Mouse (Mus musculus): Measurements from ENCODE around the gene Pla2g4d. TPM values are rescaled to one million over a fixed set of nuclear protein-coding genes. Genes with fewer than 3 reads are reported as not detected.

The Pla2g4d gene
- total and polyA plus RNA-seq, 3 experiments, result not detected

GRCm38 (mm10) chr2:120268635-120269034 lies 20.4 kb downstream of the Pla2g4d start:
- H3K27ac ChIP-seq (ENCODE audit: control insufficient read depth, low read depth, low read length), result no peak overlapping the region
- H3K9ac ChIP-seq (ENCODE audit: control insufficient read depth, low read depth, low read length, poor library complexity, severe bottlenecking), result no peak overlapping the region
- H3K4me3 ChIP-seq (ENCODE audit: control insufficient read depth in 1 of 2, insufficient read depth in 1 of 2, low read depth in 2 of 2, low read length in 2 of 2), result no peak overlapping the region
- TF ChIP-seq USF2 (IDR thresholded peaks at IDR 0.05; ENCODE audit: borderline replicate concordance in 1 of 2, insufficient read depth in 1 of 2, low read depth in 1 of 2, low read length in 2 of 2), result no peak
- TF ChIP-seq MXI1 (IDR thresholded peaks at IDR 0.05; ENCODE audit: low read depth, low read length), result no peak
- TF ChIP-seq ZMIZ1 (IDR thresholded peaks at IDR 0.05; ENCODE audit: low read depth, low read length), result no peak
- no peak for TF ChIP-seq E2F4 (IDR thresholded peaks at IDR 0.05; ENCODE audit: borderline replicate concordance, low read depth, low read length)
- no peak for TF ChIP-seq MYC (IDR thresholded peaks at IDR 0.05; ENCODE audit: low read depth, low read length)
- TF ChIP-seq ETS1 (IDR thresholded peaks at IDR 0.05; ENCODE audit: low read depth, low read length), result no peak
- TF ChIP-seq TAL1 (IDR thresholded peaks at IDR 0.05; ENCODE audit: low read length), result no peak
- TF ChIP-seq MAFK (IDR thresholded peaks at IDR 0.05; ENCODE audit: borderline replicate concordance, low read depth, low read length), result no peak
- peak; percentile 35 for TF ChIP-seq SMC3 (IDR thresholded peaks at IDR 0.05; ENCODE audit: low read depth, low read length)
- TF ChIP-seq HCFC1 (IDR thresholded peaks at IDR 0.05; ENCODE audit: low read depth, low read length), result no peak
- peak; percentile 11; the same call in 1 of the 2 replicates for TF ChIP-seq RAD21 (IDR thresholded peaks at IDR 0.05; ENCODE audit: low read depth, low read length)
- peak; percentile 41 to 68 (median 62) for TF ChIP-seq CTCF (IDR thresholded peaks at IDR 0.05 in 2 of 3, conservative IDR thresholded peaks at IDR 0.05 in 1 of 3; ENCODE audit: control insufficient read depth in 1 of 3, insufficient read depth in 1 of 3, low read depth in 2 of 3, low read length in 3 of 3, poor library complexity in 1 of 3, severe bottlenecking in 1 of 3)
- peaks cover 0 to 5% of the 10 kb centered on the region in 2 experiments; a peak in 1 of 4 replicates for H3K4me1 ChIP-seq (ENCODE audit: control insufficient read depth in 1 of 2, insufficient read depth in 2 of 2, low read length in 2 of 2)
- no peaks in the 10 kb centered on the region for H3K79me2 ChIP-seq (ENCODE audit: control insufficient read depth, insufficient read depth, low read length, poor library complexity)
- H3K27me3 ChIP-seq (ENCODE audit: control insufficient read depth in 1 of 2, insufficient read depth in 2 of 2, low read length in 2 of 2), result peaks cover 2 to 4% of the 10 kb centered on the region in 2 experiments; a peak in 2 of 4 replicates
- no peaks in the 10 kb centered on the region for H3K9me3 ChIP-seq (replicated peaks; ENCODE audit: insufficient read depth, low read length)
- no peaks in the 10 kb centered on the region for H3K36me3 ChIP-seq (ENCODE audit: control insufficient read depth in 1 of 2, insufficient read depth in 2 of 2, low read length in 2 of 2)
- peak; percentile 63 for DNase-seq (ENCODE audit: low read depth, low spot score)

DNA sequence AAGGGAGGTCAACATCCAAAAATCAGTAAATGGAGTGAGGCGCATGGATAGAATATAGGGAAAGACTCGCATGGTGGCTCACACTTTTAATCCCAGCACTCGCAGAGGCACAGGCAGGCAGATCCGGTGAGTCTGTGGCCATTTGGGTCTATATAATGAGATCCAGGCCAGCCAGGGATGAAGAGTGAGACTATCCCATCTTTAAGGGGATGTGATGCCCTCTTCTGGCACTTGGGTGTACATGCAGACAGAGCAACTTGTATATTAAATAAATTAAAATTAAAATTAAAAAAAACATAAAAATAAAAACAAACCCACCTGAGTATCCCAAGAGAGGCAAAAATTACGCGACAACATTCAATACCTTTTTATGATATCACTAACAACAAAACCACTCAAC lies 23.5 kb downstream of the Pla2g4d start:
- H3K36me3 ChIP-seq (ENCODE audit: control insufficient read depth in 1 of 2, insufficient read depth in 2 of 2, low read length in 2 of 2), result no peaks in the 10 kb centered on the region
- H3K9me3 ChIP-seq (replicated peaks; ENCODE audit: insufficient read depth, low read length), result no peaks in the 10 kb centered on the region
- no peak overlapping the region for H3K4me3 ChIP-seq (ENCODE audit: control insufficient read depth in 1 of 2, insufficient read depth in 1 of 2, low read depth in 2 of 2, low read length in 2 of 2)
- H3K27me3 ChIP-seq (ENCODE audit: control insufficient read depth in 1 of 2, insufficient read depth in 2 of 2, low read length in 2 of 2), result peaks cover 2 to 4% of the 10 kb centered on the region in 2 experiments; a peak in 2 of 4 replicates
- TF ChIP-seq MAX (IDR thresholded peaks at IDR 0.05; ENCODE audit: low read length) (no peak), RAD21 (IDR thresholded peaks at IDR 0.05; ENCODE audit: low read depth, low read length) (peak; percentile 46), CTCF (IDR thresholded peaks at IDR 0.05 in 2 of 3, conservative IDR thresholded peaks at IDR 0.05 in 1 of 3; ENCODE audit: control insufficient read depth in 1 of 3, insufficient read depth in 1 of 3, low read depth in 2 of 3, low read length in 3 of 3, poor library complexity in 1 of 3, severe bottlenecking in 1 of 3) (peak; percentile 26 to 37 (median 32); a peak in 3 of 6 replicates), USF1 (IDR thresholded peaks at IDR 0.05; ENCODE audit: low read depth, low read length) (no peak), SMC3 (IDR thresholded peaks at IDR 0.05; ENCODE audit: low read depth, low read length) (peak; percentile 40; the same call in 1 of the 2 replicates)
- peaks cover 0 to 5% of the 10 kb centered on the region in 2 experiments; a peak in 1 of 4 replicates for H3K4me1 ChIP-seq (ENCODE audit: control insufficient read depth in 1 of 2, insufficient read depth in 2 of 2, low read length in 2 of 2)
- DNase-seq (ENCODE audit: low read depth, low spot score), result peak; percentile 34
- no peak overlapping the region for H3K9ac ChIP-seq (ENCODE audit: control insufficient read depth, low read depth, low read length, poor library complexity, severe bottlenecking)
- no peaks in the 10 kb centered on the region for H3K79me2 ChIP-seq (ENCODE audit: control insufficient read depth, insufficient read depth, low read length, poor library complexity)
- H3K27ac ChIP-seq (ENCODE audit: control insufficient read depth, low read depth, low read length), result no peak overlapping the region
